Mouse (Mus musculus): ENCODE measurements around the gene Bdkrb1. TPM values are rescaled to one million over a fixed set of nuclear protein-coding genes. Genes with fewer than 3 reads are reported as not detected.

Bdkrb1 gene
- polyA plus RNA-seq, 1 experiment from 2014 or later = not detected

Other genes with a start within 250 kb of the Bdkrb1 start
- 14.0 and 17.8 TPM in 2 replicates for gene D430019H16Rik, start 149.2 kb upstream of the Bdkrb1 start, polyA plus RNA-seq (2015; fragmentation: Nextera tagmentation; extraction: Ambion mirVana)
- 0.61 and 0.73 TPM in 2 replicates for gene Bdkrb2, start 39.9 kb upstream of the Bdkrb1 start, polyA plus RNA-seq (2015; fragmentation: Nextera tagmentation; extraction: Ambion mirVana)
- 30.3 and 31.0 TPM in 2 replicates for gene Gskip, start 81.7 kb downstream of the Bdkrb1 start, polyA plus RNA-seq (2015; fragmentation: Nextera tagmentation; extraction: Ambion mirVana)
- 17.3 and 18.4 TPM in 2 replicates for gene Atg2b, start 82.1 kb downstream of the Bdkrb1 start, polyA plus RNA-seq (2015; fragmentation: Nextera tagmentation; extraction: Ambion mirVana)
- gene Ak7, start 102.9 kb downstream of the Bdkrb1 start, polyA plus RNA-seq (2015; fragmentation: Nextera tagmentation; extraction: Ambion mirVana) = 0.99 and 1.2 TPM in 2 replicates
- 196 and 230 TPM in 2 replicates for gene Papola, start 181.6 kb downstream of the Bdkrb1 start, polyA plus RNA-seq (2015; fragmentation: Nextera tagmentation; extraction: Ambion mirVana)

All from forebrain, embryonic 16.5 days (tissue).